Mouse (Mus musculus): ENCODE measurements around the gene Lrrc47. TPM values are rescaled to one million over a fixed set of nuclear protein-coding genes. Genes with fewer than 3 reads are reported as not detected.

Lrrc47 gene
- polyA plus RNA-seq, 1 experiment = 49.4 TPM

GRCm38 (mm10) chr4:154019571-154019970 is 8.0 kb downstream of the Lrrc47 start:
- Histone ChIP-seq H3K4me1 (ENCODE audit: control insufficient read depth, insufficient read depth, low read length) (peaks cover 9% of the 10 kb centered on the region), H3K27ac (ENCODE audit: insufficient read depth, low read length) (peak overlapping the region; percentile 18; the same call in 1 of the 2 replicates), H3K4me3 (ENCODE audit: insufficient read depth, low read length) (no peak overlapping the region)
- TF ChIP-seq POLR2A (IDR thresholded peaks at IDR 0.05; ENCODE audit: extremely low read depth, insufficient read depth, low read length) (no peak), CTCF (IDR thresholded peaks at IDR 0.05; ENCODE audit: extremely low read depth, insufficient read depth, low read length) (peak; percentile 56)

DNA sequence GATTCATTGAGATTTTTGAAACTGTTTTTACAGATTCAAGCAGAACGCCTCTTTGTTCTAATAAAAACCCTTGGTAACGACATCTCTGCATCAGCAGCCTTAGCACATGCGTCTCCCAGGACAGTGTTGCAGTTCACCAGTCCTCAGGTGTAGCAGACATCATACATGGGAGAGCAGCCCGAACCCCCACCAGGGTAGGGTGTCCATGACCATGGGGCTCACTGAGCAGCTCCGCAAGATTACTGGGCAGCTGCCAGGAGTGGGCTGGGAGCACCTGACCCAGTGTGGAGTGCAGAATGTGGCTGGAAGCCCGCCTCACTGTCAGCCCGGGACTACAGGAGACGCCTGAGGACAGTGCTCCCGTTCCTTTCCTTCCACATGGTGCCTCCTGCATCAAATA is 9.9 kb downstream of the Lrrc47 start:
- H3K27ac ChIP-seq (ENCODE audit: insufficient read depth, low read length) = no peak overlapping the region
- H3K4me3 ChIP-seq (ENCODE audit: insufficient read depth, low read length) = no peak overlapping the region
- TF ChIP-seq POLR2A (IDR thresholded peaks at IDR 0.05; ENCODE audit: extremely low read depth, insufficient read depth, low read length) (no peak), CTCF (IDR thresholded peaks at IDR 0.05; ENCODE audit: extremely low read depth, insufficient read depth, low read length) (no peak)
- peaks cover 11% of the 10 kb centered on the region for H3K4me1 ChIP-seq (ENCODE audit: control insufficient read depth, insufficient read depth, low read length)

- Histone ChIP-seq H3K4me1 (ENCODE audit: control insufficient read depth, insufficient read depth, low read length) (peaks cover 11% of the 10 kb centered on the region), H3K4me3 (ENCODE audit: insufficient read depth, low read length) (no peak overlapping the region), H3K27ac (ENCODE audit: insufficient read depth, low read length) (peak overlapping the region; percentile 83)
- TF ChIP-seq CTCF (IDR thresholded peaks at IDR 0.05; ENCODE audit: extremely low read depth, insufficient read depth, low read length) (no peak), POLR2A (IDR thresholded peaks at IDR 0.05; ENCODE audit: extremely low read depth, insufficient read depth, low read length) (no peak)
Measured at GRCm38 (mm10) chr4:154022407-154022806, 10.9 kb downstream of the Lrrc47 start.

DNA sequence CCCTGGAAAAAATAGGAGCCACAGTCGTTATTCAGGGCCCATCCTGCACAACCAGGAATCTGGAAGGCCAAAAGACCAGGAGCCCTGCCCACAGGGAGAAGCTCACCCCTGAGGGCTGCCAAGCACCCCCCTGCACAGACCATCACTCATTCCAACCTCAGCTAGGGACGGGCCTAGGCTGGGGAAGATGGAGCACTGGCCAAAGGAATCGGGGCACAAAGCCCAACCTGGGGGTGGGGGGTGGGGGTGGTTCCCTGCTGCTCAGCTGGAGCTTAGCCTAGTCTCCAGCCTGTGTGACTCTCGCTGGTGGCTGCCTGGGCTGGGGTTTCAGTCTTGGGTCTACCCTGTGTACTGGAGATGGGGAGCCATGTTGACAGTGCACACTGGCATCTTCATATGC is 11.3 kb downstream of the Lrrc47 start:
- Histone ChIP-seq H3K4me3 (ENCODE audit: insufficient read depth, low read length) (no peak overlapping the region), H3K4me1 (ENCODE audit: control insufficient read depth, insufficient read depth, low read length) (peaks cover 11% of the 10 kb centered on the region), H3K27ac (ENCODE audit: insufficient read depth, low read length) (peak overlapping the region; percentile 83)
- TF ChIP-seq POLR2A (IDR thresholded peaks at IDR 0.05; ENCODE audit: extremely low read depth, insufficient read depth, low read length) (no peak), CTCF (IDR thresholded peaks at IDR 0.05; ENCODE audit: extremely low read depth, insufficient read depth, low read length) (no peak)

- Histone ChIP-seq H3K27ac (ENCODE audit: insufficient read depth, low read length) (peak overlapping the region; percentile 83), H3K4me3 (ENCODE audit: insufficient read depth, low read length) (no peak overlapping the region), H3K4me1 (ENCODE audit: control insufficient read depth, insufficient read depth, low read length) (peaks cover 11% of the 10 kb centered on the region)
- TF ChIP-seq POLR2A (IDR thresholded peaks at IDR 0.05; ENCODE audit: extremely low read depth, insufficient read depth, low read length) (no peak), CTCF (IDR thresholded peaks at IDR 0.05; ENCODE audit: extremely low read depth, insufficient read depth, low read length) (no peak)
Measured at GRCm38 (mm10) chr4:154023754-154024601, 12.4 kb downstream of the Lrrc47 start.

DNA sequence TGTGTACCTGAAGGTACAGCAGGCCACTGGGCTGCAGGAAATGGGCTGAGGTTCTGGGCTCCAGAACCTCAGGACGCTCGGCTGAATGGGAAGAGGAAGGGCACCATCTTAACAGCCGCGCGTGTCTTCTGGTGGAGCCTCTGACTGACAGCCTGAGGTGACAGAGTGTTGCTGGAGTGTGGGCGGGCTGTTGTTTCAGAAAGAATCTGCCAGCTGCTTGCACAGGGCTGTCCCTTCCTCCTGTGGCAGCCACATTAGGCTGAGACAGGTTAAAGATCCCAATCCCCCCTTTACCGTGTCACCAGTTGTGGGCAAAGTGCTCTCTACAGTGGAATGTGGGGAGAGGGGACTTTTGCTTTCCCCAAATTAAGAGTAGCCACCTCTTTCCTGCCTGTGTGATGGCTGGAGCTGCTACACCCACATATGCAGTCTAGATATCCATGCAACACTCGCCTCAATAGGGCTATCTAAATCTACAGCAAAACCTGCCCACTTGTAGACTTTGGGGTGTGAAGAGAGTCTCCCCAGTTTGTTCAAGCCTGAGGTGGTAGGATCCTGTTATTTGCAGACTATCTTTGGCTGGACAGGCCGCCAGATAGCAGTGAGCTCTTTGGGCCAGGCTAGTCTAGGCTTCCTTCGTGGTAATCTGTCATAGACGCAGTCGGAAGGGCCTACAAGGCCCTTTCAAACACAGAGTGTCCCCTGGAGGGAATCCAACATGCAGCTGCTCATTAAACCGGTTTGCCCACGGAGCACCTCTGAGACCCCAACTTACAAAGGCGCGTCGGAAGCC is 13.4 kb downstream of the Lrrc47 start:
- Histone ChIP-seq H3K4me1 (ENCODE audit: control insufficient read depth, insufficient read depth, low read length) (peaks cover 11% of the 10 kb centered on the region), H3K4me3 (ENCODE audit: insufficient read depth, low read length) (peak overlapping the region; percentile 20), H3K27ac (ENCODE audit: insufficient read depth, low read length) (peak overlapping the region; percentile 83)
- TF ChIP-seq CTCF (IDR thresholded peaks at IDR 0.05; ENCODE audit: extremely low read depth, insufficient read depth, low read length) = no peak

DNA sequence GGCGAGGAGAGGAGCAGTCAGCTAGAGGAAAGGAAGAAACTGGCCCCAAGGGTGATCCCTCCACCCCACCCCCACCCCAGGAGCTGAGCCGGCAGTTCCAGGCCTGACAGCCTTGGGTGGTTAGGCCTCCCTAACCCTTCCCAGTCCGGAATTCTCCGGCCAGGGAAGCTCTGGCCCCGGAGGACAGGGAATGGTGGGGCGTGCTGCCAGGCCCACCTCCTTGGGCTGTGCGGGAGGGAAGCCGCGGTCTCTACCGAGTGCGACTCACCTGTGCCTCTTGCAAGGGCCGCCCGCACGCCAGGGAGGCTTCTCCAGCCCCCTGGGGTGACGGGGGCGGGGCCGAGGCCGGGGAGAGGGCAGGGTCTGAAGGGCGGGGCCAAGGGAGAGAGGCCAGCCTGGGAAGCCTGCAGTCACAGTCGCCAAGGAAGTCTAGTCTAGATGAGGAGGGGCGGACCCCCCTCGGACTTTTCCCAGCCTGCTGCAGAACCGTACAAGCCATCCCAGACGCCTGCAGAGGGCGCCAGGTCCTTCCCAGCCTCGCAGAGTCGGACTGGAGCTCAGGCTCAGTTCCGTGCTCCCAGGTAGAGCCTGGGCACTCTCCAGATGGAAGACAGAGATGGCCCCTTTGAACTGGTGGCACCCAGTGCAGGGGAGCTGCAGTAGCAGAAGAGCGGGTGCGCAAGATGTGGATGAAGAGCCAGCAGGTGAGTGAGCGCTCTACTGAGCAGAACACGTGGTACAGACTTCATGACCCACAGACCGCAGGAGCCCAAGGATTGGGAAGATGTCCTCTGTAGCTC is 14.3 kb downstream of the Lrrc47 start, which contains the start of gene Smim1:
Gene Smim1, minus strand, starts transcription at position 590 of the 800 bp plus-strand sequence.
- peak within 1 kb of the TSS; percentile 20 for H3K4me3 ChIP-seq (ENCODE audit: insufficient read depth, low read length)
- H3K4me1 ChIP-seq (ENCODE audit: control insufficient read depth, insufficient read depth, low read length) = peaks cover 11% of the 10 kb centered on the region
- peak within 1 kb of the TSS; percentile 83 for H3K27ac ChIP-seq (ENCODE audit: insufficient read depth, low read length)
- no peak for TF ChIP-seq POLR2A (IDR thresholded peaks at IDR 0.05; ENCODE audit: extremely low read depth, insufficient read depth, low read length)
- TF ChIP-seq CTCF (IDR thresholded peaks at IDR 0.05; ENCODE audit: extremely low read depth, insufficient read depth, low read length) = peak; percentile 49

DNA sequence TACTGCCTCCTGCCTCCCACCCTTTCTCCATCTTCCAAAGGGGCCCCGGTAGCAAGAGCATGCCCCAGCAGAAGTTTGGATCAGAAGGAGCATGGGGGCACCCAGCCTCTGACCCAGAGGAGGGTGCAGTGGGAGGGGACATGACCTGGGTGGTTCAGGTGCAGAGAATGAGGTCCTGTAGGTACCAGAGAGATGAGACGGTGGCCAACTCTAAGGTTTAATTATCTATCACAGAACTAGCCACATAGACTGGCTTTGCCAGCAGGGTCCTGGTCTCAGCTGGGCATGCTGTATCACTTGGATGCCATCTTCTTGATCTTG is 14.9 kb downstream of the Lrrc47 start:
- H3K27ac ChIP-seq (ENCODE audit: insufficient read depth, low read length) = no peak overlapping the region
- peak overlapping the region; percentile 20; the same call in 1 of the 2 replicates for H3K4me3 ChIP-seq (ENCODE audit: insufficient read depth, low read length)
- TF ChIP-seq CTCF (IDR thresholded peaks at IDR 0.05; ENCODE audit: extremely low read depth, insufficient read depth, low read length) = no peak
- TF ChIP-seq POLR2A (IDR thresholded peaks at IDR 0.05; ENCODE audit: extremely low read depth, insufficient read depth, low read length) = no peak
- H3K4me1 ChIP-seq (ENCODE audit: control insufficient read depth, insufficient read depth, low read length) = peaks cover 11% of the 10 kb centered on the region

GRCm38 (mm10) chr4:154028066-154028465 is 16.5 kb downstream of the Lrrc47 start:
- H3K4me3 ChIP-seq (ENCODE audit: insufficient read depth, low read length) = no peak overlapping the region
- H3K27ac ChIP-seq (ENCODE audit: insufficient read depth, low read length) = no peak overlapping the region
- TF ChIP-seq CTCF (IDR thresholded peaks at IDR 0.05; ENCODE audit: extremely low read depth, insufficient read depth, low read length) = no peak
- TF ChIP-seq POLR2A (IDR thresholded peaks at IDR 0.05; ENCODE audit: extremely low read depth, insufficient read depth, low read length) = no peak
- peaks cover 8% of the 10 kb centered on the region for H3K4me1 ChIP-seq (ENCODE audit: control insufficient read depth, insufficient read depth, low read length)

Data from cortical plate, adult 2 months (tissue).